Comparison of ENCODE assay signal across 22 mouse cellular contexts in genomic region chr19:17396802-17397201, GRCm38 (mm10). TPM values are rescaled to one million over a fixed set of nuclear protein-coding genes. Genes with fewer than 3 reads are reported as not detected.
A peak's percentile ranks its signal among the peaks of the same experiment; 100 is the strongest.
DNase-seq lines count a peak whose midpoint lies in the region; ATAC-seq and TF ChIP-seq lines count a peak whose summit lies in the region.
"Had no signal": no experiment of that assay in that cellular context is flagged by ENCODE, and none has a peak within 500 bp of the region (broad histone marks: within the 10 kb centered on the region; RNA-seq: fewer than 3 reads in every experiment).

No protein-coding gene starts in this region.

- H3K4me2 ChIP-seq in kidney, embryonic 15.5 days, result no peak overlapping the region
- H3K4me2 ChIP-seq in heart, embryonic 15.5 days, result no peak overlapping the region
- H3K4me2 ChIP-seq: limb, embryonic 13.5 days; midbrain, embryonic 12.5 days; stomach, embryonic 15.5 days had no signal

- no peak overlapping the region for H3K4me3 ChIP-seq in kidney, adult 2 months (ENCODE audit: insufficient read depth, low read depth, low read length)
- no peak overlapping the region for H3K4me3 ChIP-seq in kidney, embryonic 15.5 days (replicated peaks)
- H3K4me3 ChIP-seq in heart, embryonic 15.5 days, result no peak overlapping the region
- H3K4me3 ChIP-seq in embryonic facial prominence, embryonic 10.5 days, result no peak overlapping the region
- H3K4me3 ChIP-seq: forebrain, embryonic 10.5 days; limb, embryonic 13.5 days; midbrain, embryonic 12.5 days; stomach, embryonic 15.5 days had no signal

- H3K9ac ChIP-seq in kidney, embryonic 15.5 days, result no peak overlapping the region
- no peak overlapping the region for H3K9ac ChIP-seq in heart, embryonic 15.5 days
- H3K9ac ChIP-seq: limb, embryonic 13.5 days; midbrain, embryonic 12.5 days; stomach, embryonic 15.5 days had no signal

- WGBS in kidney, adult 2 months, result 61% methylated on average over 4 of the region's 4 CpGs
- WGBS in kidney, embryonic 15.5 days, result 84% methylated on average over 4 of the region's 4 CpGs
- 63% methylated on average over 4 of the region's 4 CpGs for WGBS in heart, embryonic 15.5 days
- 85% methylated on average over 4 of the region's 4 CpGs for WGBS in embryonic facial prominence, embryonic 10.5 days

- ATAC-seq in kidney, embryonic 15.5 days (replicated peaks; ENCODE audit: low FRiP score), result no peak
- no peak for ATAC-seq in heart, embryonic 15.5 days (replicated peaks; ENCODE audit: insufficient number of reproducible peaks, insufficient read depth, low FRiP score, low read depth)
- ATAC-seq: hindbrain, embryonic 16.5 days had no signal

- no peak for TF ChIP-seq POLR2A in kidney, adult 2 months (IDR thresholded peaks at IDR 0.05; ENCODE audit: low read depth, low read length)

- H3K4me1 ChIP-seq in kidney, adult 2 months (ENCODE audit: control insufficient read depth, insufficient read depth, low read length), result peaks cover 7% of the 10 kb centered on the region
- H3K4me1 ChIP-seq in kidney, embryonic 15.5 days, result peaks cover 21% of the 10 kb centered on the region
- H3K4me1 ChIP-seq in heart, embryonic 15.5 days (replicated peaks), result peaks cover 14% of the 10 kb centered on the region
- H3K4me1 ChIP-seq in embryonic facial prominence, embryonic 10.5 days, result peaks cover 16% of the 10 kb centered on the region
- H3K4me1 ChIP-seq: stomach, embryonic 15.5 days had no signal

- DNase-seq in kidney, adult 2 months, result peak; percentile 46
- DNase-seq in 416B (ENCODE audit: low read depth) (peak; percentile 21), A20 (ENCODE audit: low read depth, low spot score) (peak; percentile 30)
- DNase-seq in frontal cortex, postnatal 25 days (ENCODE audit: low spot score in 2 of 2), result no peak
- DNase-seq in embryonic facial prominence, embryonic 10.5 days (ENCODE audit: low spot score), result no peak
- no peak for DNase-seq in thymus, postnatal 0 days (ENCODE audit: low spot score)
- DNase-seq: adrenal gland, postnatal 25 days; cerebellum, adult 11 months; cerebellum, postnatal 25 days; gastrocnemius, postnatal 10 days; kidney, adult 11 months; kidney, postnatal 10 days; layer of hippocampus, postnatal 36 days; thymus, adult 18-20 months had no signal

- H3K36me3 ChIP-seq in kidney, adult 2 months (ENCODE audit: control insufficient read depth, insufficient read depth, low read length), result peaks cover 4% of the 10 kb centered on the region; the same call in 1 of the 2 replicates
- peaks cover 43% of the 10 kb centered on the region for H3K36me3 ChIP-seq in kidney, embryonic 15.5 days
- peaks cover 15% of the 10 kb centered on the region for H3K36me3 ChIP-seq in heart, embryonic 15.5 days
- H3K36me3 ChIP-seq in embryonic facial prominence, embryonic 10.5 days (replicated peaks), result peaks cover 50% of the 10 kb centered on the region

- H3K27ac ChIP-seq in kidney, adult 2 months (ENCODE audit: insufficient read depth, low read depth, low read length), result no peak overlapping the region
- H3K27ac ChIP-seq in kidney, embryonic 15.5 days, result no peak overlapping the region
- peak overlapping the region; percentile 13 for H3K27ac ChIP-seq in heart, embryonic 15.5 days
- no peak overlapping the region for H3K27ac ChIP-seq in embryonic facial prominence, embryonic 10.5 days (replicated peaks)
- H3K27ac ChIP-seq: forebrain, embryonic 10.5 days; limb, embryonic 13.5 days; midbrain, embryonic 12.5 days; stomach, embryonic 15.5 days had no signal

- TF ChIP-seq CTCF in kidney, adult 2 months (conservative IDR thresholded peaks at IDR 0.05; ENCODE audit: insufficient read depth, insufficient read length, low read depth, low read length), result no peak

- no peaks in the 10 kb centered on the region for H3K27me3 ChIP-seq in kidney, adult 2 months (replicated peaks; ENCODE audit: control insufficient read depth, insufficient read depth, low read length)
- H3K27me3 ChIP-seq in kidney, embryonic 15.5 days, result peaks cover 10% of the 10 kb centered on the region; the same call in 1 of the 2 replicates
- no peaks in the 10 kb centered on the region for H3K27me3 ChIP-seq in heart, embryonic 15.5 days
- H3K27me3 ChIP-seq in embryonic facial prominence, embryonic 10.5 days (replicated peaks; ENCODE audit: low read depth, poor library complexity, severe bottlenecking), result peaks cover 15% of the 10 kb centered on the region
- H3K27me3 ChIP-seq: limb, embryonic 13.5 days; stomach, embryonic 15.5 days had no signal

- H3K9me3 ChIP-seq in kidney, embryonic 15.5 days (replicated peaks), result no peaks in the 10 kb centered on the region
- no peaks in the 10 kb centered on the region for H3K9me3 ChIP-seq in heart, embryonic 15.5 days (replicated peaks)
- no peaks in the 10 kb centered on the region for H3K9me3 ChIP-seq in embryonic facial prominence, embryonic 10.5 days
- H3K9me3 ChIP-seq: forebrain, embryonic 10.5 days; G1E; limb, embryonic 13.5 days; midbrain, embryonic 12.5 days; stomach, embryonic 15.5 days had no signal

RNA-seq across cellular contexts. Expression of gene Rfk, which starts 3.0 kb away (rescaled TPM):
- polyA plus RNA-seq in kidney, adult 2 months (2012; rRNA removed), result 88.3 and 98.3 TPM in 2 replicates
- polyA plus RNA-seq in kidney, embryonic 15.5 days (2015; fragmentation: Nextera tagmentation; extraction: Ambion mirVana), result 76.8 and 85.6 TPM in 2 replicates
- 70.5 and 78.0 TPM in 2 replicates for polyA plus RNA-seq in heart, embryonic 15.5 days (2015; fragmentation: Nextera tagmentation; extraction: Ambion mirVana)
- 62.1 and 69.7 TPM in 2 replicates for polyA plus RNA-seq in embryonic facial prominence, embryonic 10.5 days (2016; fragmentation: Nextera tagmentation; extraction: Ambion mirVana)
- 48.3 and 54.1 TPM in 2 replicates for polyA plus RNA-seq in thymus, postnatal 0 days (2015; fragmentation: Nextera tagmentation; extraction: Ambion mirVana)

RNA-seq across cellular contexts. Expression of gene Gcnt1, which starts 24.2 kb away (rescaled TPM):
- polyA plus RNA-seq in kidney, adult 2 months (2012; rRNA removed), result 158 and 176 TPM in 2 replicates
- polyA plus RNA-seq in kidney, embryonic 15.5 days (2015; fragmentation: Nextera tagmentation; extraction: Ambion mirVana), result 27.6 and 29.6 TPM in 2 replicates
- polyA plus RNA-seq in heart, embryonic 15.5 days (2015; fragmentation: Nextera tagmentation; extraction: Ambion mirVana), result 5.7 and 6.2 TPM in 2 replicates
- polyA plus RNA-seq in embryonic facial prominence, embryonic 10.5 days (2016; fragmentation: Nextera tagmentation; extraction: Ambion mirVana), result 3.0 and 3.7 TPM in 2 replicates
- 1.7 and 2.4 TPM in 2 replicates for polyA plus RNA-seq in thymus, postnatal 0 days (2015; fragmentation: Nextera tagmentation; extraction: Ambion mirVana)

Comparison
In these comparisons a context has a peak if more than half of its experiments do, and no peak if none do; other contexts are left out.
1. DNase-seq: peak in kidney, adult 2 months (single experiment), 416B (single experiment) and A20 (single experiment); none in frontal cortex, postnatal 25 days (0 of 2), embryonic facial prominence, embryonic 10.5 days (single experiment) and thymus, postnatal 0 days (single experiment).